Mouse (Mus musculus): ENCODE data around the gene Rpia.

- TF ChIP-seq CTCF (conservative IDR thresholded peaks at IDR 0.05; ENCODE audit: low read length): no peak
- no peak for TF ChIP-seq POU5F1 (IDR thresholded peaks at IDR 0.05; ENCODE audit: borderline replicate concordance, low read length)
Observed at GRCm38 (mm10) chr6:70787524-70787923, 4.5 kb downstream of the Rpia start.
